Mouse (Mus musculus): Measurements from ENCODE around the gene Cpm.

GRCm38 (mm10) chr10:117592306-117593040 lies 36.8 kb upstream of the Cpm start:
- no peak for TF ChIP-seq ZC3H11A (IDR thresholded peaks at IDR 0.05; ENCODE audit: borderline replicate concordance, low read depth, low read length)
- TF ChIP-seq ZNF384 (IDR thresholded peaks at IDR 0.05; ENCODE audit: low read depth, low read length), result no peak
- TF ChIP-seq HCFC1 (IDR thresholded peaks at IDR 0.05; ENCODE audit: borderline replicate concordance, insufficient read depth, low read length), result no peak
- no peak for TF ChIP-seq CHD2 (IDR thresholded peaks at IDR 0.05; ENCODE audit: low read depth, low read length)
